ENCODE assay signal across 20 mouse cellular contexts in genomic region chr5:131006524-131006923, GRCm38 (mm10).
A peak's percentile ranks its signal among the peaks of the same experiment; 100 is the strongest.
DNase-seq lines count a peak whose midpoint lies in the region; ATAC-seq and TF ChIP-seq lines count a peak whose summit lies in the region.
"Had no signal": no experiment of that assay in that cellular context is flagged by ENCODE, and none has a peak within 500 bp of the region (broad histone marks: within the 10 kb centered on the region; RNA-seq: fewer than 3 reads in every experiment).

No protein-coding gene starts in this region.

- H3K4me2 ChIP-seq in hindbrain, embryonic 16.5 days (ENCODE audit: low read length), result no peak overlapping the region
- no peak overlapping the region for H3K4me2 ChIP-seq in hindbrain, embryonic 14.5 days (replicated peaks)
- H3K4me2 ChIP-seq in forebrain, embryonic 15.5 days (replicated peaks), result no peak overlapping the region
- H3K4me2 ChIP-seq: heart, embryonic 13.5 days; limb, embryonic 15.5 days; lung, embryonic 14.5 days had no signal

- H3K27me3 ChIP-seq in hindbrain, embryonic 16.5 days (replicated peaks; ENCODE audit: control insufficient read depth, insufficient read depth, low read length), result no peaks in the 10 kb centered on the region
- no peaks in the 10 kb centered on the region for H3K27me3 ChIP-seq in hindbrain, embryonic 14.5 days (ENCODE audit: control insufficient read depth, insufficient read depth, low read length)
- no peaks in the 10 kb centered on the region for H3K27me3 ChIP-seq in forebrain, embryonic 15.5 days
- H3K27me3 ChIP-seq: heart, embryonic 13.5 days; limb, embryonic 15.5 days had no signal

- no peak overlapping the region for H3K4me3 ChIP-seq in hindbrain, embryonic 16.5 days (ENCODE audit: low read length)
- no peak overlapping the region for H3K4me3 ChIP-seq in hindbrain, embryonic 14.5 days (replicated peaks; ENCODE audit: low read length)
- H3K4me3 ChIP-seq in forebrain, embryonic 15.5 days, result no peak overlapping the region
- no peak overlapping the region for H3K4me3 ChIP-seq in left cerebral cortex, adult 2 months
- H3K4me3 ChIP-seq: heart, adult 2 months; heart, embryonic 13.5 days; limb, embryonic 15.5 days had no signal

- DNase-seq in cerebellum, adult 9-10 months, result peak; percentile 33
- no peak for DNase-seq in cerebellum, adult 8-10 months
- no peak for DNase-seq in hindbrain, embryonic 14.5 days (ENCODE audit: low spot score)
- peak; percentile 71 for DNase-seq in left cerebral cortex, postnatal 4 days
- DNase-seq in left cerebral cortex, adult 18-20 months (ENCODE audit: low spot score in 2 of 2), result no peak
- no peak for DNase-seq in left cerebral cortex, adult 2 months (ENCODE audit: extremely low spot score in 1 of 2, low spot score in 2 of 2)
- DNase-seq: adrenal gland, postnatal 14 days; gastrocnemius, postnatal 25 days; kidney, postnatal 25 days; lung, embryonic 14.5 days; thymus, adult 2 months; thymus, postnatal 4 days had no signal

- H3K9ac ChIP-seq in hindbrain, embryonic 16.5 days (ENCODE audit: low read depth, low read length), result no peak overlapping the region
- H3K9ac ChIP-seq in hindbrain, embryonic 14.5 days, result no peak overlapping the region
- no peak overlapping the region for H3K9ac ChIP-seq in forebrain, embryonic 15.5 days (replicated peaks)
- H3K9ac ChIP-seq: heart, embryonic 13.5 days; limb, embryonic 15.5 days; liver, embryonic 14.5 days; lung, embryonic 14.5 days had no signal

- H3K4me1 ChIP-seq in hindbrain, embryonic 16.5 days (ENCODE audit: control insufficient read depth, insufficient read depth, low read depth, low read length), result no peaks in the 10 kb centered on the region; the same call in 1 of the 2 replicates
- no peaks in the 10 kb centered on the region for H3K4me1 ChIP-seq in hindbrain, embryonic 14.5 days (replicated peaks; ENCODE audit: control insufficient read depth, insufficient read depth, low read length)
- H3K4me1 ChIP-seq in forebrain, embryonic 15.5 days, result peaks cover 15% of the 10 kb centered on the region
- H3K4me1 ChIP-seq: heart, embryonic 13.5 days; limb, embryonic 15.5 days had no signal

- peak overlapping the region; percentile 39; the same call in 1 of the 2 replicates for H3K27ac ChIP-seq in hindbrain, embryonic 16.5 days (ENCODE audit: low read depth, low read length)
- no peak overlapping the region for H3K27ac ChIP-seq in hindbrain, embryonic 14.5 days
- peak overlapping the region; percentile 84 for H3K27ac ChIP-seq in forebrain, embryonic 15.5 days (replicated peaks)
- H3K27ac ChIP-seq in left cerebral cortex, adult 2 months, result no peak overlapping the region
- H3K27ac ChIP-seq: heart, adult 2 months; heart, embryonic 13.5 days; limb, embryonic 15.5 days; liver, embryonic 14.5 days; stomach, postnatal 0 days had no signal

- intact Hi-C loops in left cerebral cortex, postnatal 4 days (cut with DNase I), result loop anchor here (10.0 kb wide), 1 partner anchor 142 kb away; no protein-coding TSS in a partner anchor
- intact Hi-C loops in left cerebral cortex, adult 2 months (cut with DNase I), result loop anchor here (5.0 kb wide), 3 partner anchors 69 to 301 kb away; partner anchors contain the start of gene Galnt17

- WGBS in hindbrain, embryonic 16.5 days, result 71% methylated on average over 3 of the region's 3 CpGs
- 73% methylated on average over 3 of the region's 3 CpGs for WGBS in hindbrain, embryonic 14.5 days
- 40% methylated on average over 3 of the region's 3 CpGs for WGBS in forebrain, embryonic 15.5 days

- no peaks in the 10 kb centered on the region for H3K36me3 ChIP-seq in hindbrain, embryonic 16.5 days (ENCODE audit: control insufficient read depth, insufficient read depth, low read length)
- H3K36me3 ChIP-seq in hindbrain, embryonic 14.5 days (replicated peaks; ENCODE audit: control insufficient read depth, insufficient read depth), result no peaks in the 10 kb centered on the region
- no peaks in the 10 kb centered on the region for H3K36me3 ChIP-seq in forebrain, embryonic 15.5 days
- H3K36me3 ChIP-seq: heart, embryonic 13.5 days; limb, embryonic 15.5 days had no signal

- ATAC-seq in hindbrain, embryonic 16.5 days, result no peak
- ATAC-seq in hindbrain, embryonic 14.5 days (ENCODE audit: low FRiP score), result no peak
- peak; percentile 68 for ATAC-seq in forebrain, embryonic 15.5 days (replicated peaks)
- ATAC-seq: intestine, postnatal 0 days had no signal

- TF ChIP-seq CTCF in left cerebral cortex, adult 2 months (IDR thresholded peaks at IDR 0.05), result no peak

- no peaks in the 10 kb centered on the region for H3K9me3 ChIP-seq in hindbrain, embryonic 16.5 days (ENCODE audit: control insufficient read depth, low read length)
- H3K9me3 ChIP-seq in hindbrain, embryonic 14.5 days (ENCODE audit: control insufficient read depth, low read length), result no peaks in the 10 kb centered on the region
- H3K9me3 ChIP-seq in forebrain, embryonic 15.5 days, result peaks cover 3% of the 10 kb centered on the region; the same call in 1 of the 2 replicates
- H3K9me3 ChIP-seq: limb, embryonic 15.5 days had no signal

Comparison
In these comparisons a context has a peak if more than half of its experiments do, and no peak if none do; other contexts are left out.
1. DNase-seq: peak in cerebellum, adult 9-10 months (single experiment) and left cerebral cortex, postnatal 4 days (single experiment); none in cerebellum, adult 8-10 months (single experiment), hindbrain, embryonic 14.5 days (single experiment), left cerebral cortex, adult 18-20 months (0 of 2) and left cerebral cortex, adult 2 months (0 of 2).
2. H3K27ac ChIP-seq: peak in hindbrain, embryonic 16.5 days (single experiment) and forebrain, embryonic 15.5 days (single experiment); none in hindbrain, embryonic 14.5 days (single experiment) and left cerebral cortex, adult 2 months (single experiment).